Mouse (Mus musculus) ZHBTc4 (cell line): ENCODE results near the gene Pla2g1b.

Source experiments
- DNase-seq: peaks from one replicate; pipeline ENCODE4 v3.0.0-alpha.2; 2011; ENCODE audit warnings: low read depth, low spot score

Gene Pla2g1b

DNA sequence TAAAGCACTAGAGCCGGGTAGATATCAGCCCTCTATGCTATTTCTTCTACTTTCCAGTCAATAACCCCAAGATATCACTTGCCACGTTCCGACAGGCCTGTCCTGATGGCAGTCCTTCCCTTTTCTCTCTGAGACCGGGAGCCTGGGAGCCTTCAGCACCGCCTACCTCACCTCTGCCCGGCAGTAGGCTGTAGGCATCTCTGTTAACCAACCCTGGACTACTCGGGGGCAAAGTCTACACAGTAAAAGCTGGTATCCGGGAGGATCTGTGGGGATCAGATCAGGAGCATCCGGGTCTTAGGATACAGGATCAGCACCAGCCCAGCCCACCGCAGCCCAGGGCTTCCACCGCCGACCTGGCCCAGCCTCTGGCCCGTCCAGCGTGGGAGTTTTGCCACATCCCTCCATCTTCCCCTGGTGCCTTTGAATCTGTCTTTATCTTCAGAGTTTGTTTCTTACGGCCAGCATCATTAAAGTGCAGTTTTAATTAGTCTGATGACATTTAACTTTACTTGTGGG lies 57.0 kb downstream of the Pla2g1b start:
- DNase-seq, result no peak

DNA sequence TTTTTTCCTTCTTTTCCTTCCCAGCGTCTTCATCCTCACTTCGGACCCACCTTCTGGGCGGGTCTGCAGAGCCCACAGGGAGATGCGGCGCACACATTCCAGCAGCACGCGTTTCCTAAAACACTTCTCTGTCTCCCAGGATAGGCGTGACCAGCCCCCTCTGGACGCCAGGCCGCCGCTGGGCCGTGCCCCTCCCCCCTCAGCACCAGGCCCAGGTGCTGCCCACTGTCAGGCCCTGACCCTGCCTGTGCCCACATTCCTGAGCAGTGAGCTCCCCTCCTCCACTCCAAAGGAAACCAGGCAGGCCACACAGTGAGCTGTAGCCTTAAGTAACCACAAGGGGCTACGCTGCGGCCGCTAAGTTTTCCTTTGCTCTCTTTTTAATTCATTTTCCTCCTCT lies 57.9 kb downstream of the Pla2g1b start:
- peak; percentile 54 for DNase-seq
